Mouse (Mus musculus) urinary bladder, postnatal 4 days (tissue): ENCODE measurements around the gene Nsg1.

Experiments
- DNase-seq, 2 experiments: peaks; one replicate each; pipeline ENCODE4 v3.0.0; 2021 to 2022; ENCODE audit warnings: low spot score in 2 of 2

Gene Nsg1

GRCm38 (mm10) chr5:38159634-38160413 lies at the start of gene Nsg1:
TSS of gene Nsg1 (minus strand) at chr5:38159907.
- no peak for DNase-seq

- DNase-seq, result no peak
These were observed 49.3 kb upstream of the Nsg1 start for GRCm38 (mm10) chr5:38208985-38209384.

- DNase-seq, result no peak
These were observed 45.6 kb upstream of the Nsg1 start for GRCm38 (mm10) chr5:38205303-38205726.

DNA sequence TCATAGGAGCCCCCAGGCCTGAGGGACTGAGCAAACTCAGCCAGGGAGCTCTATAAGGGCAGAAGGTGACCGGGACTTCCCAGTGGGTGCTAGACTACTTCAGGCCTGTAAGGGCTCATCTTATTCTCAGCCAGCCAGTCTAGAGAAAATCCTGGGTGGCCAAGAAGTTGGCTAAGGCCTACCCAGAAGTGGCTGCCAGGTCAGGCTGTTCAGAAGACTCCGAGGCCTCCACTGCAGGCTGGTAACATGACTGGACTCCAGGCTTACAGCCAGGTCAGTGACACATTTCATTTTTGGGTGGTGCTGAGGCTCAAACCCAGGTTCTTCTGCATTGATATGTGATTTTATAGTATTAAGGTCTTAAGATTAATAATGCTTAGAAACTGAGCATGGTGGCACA lies 40.0 kb upstream of the Nsg1 start:
- no peak for DNase-seq

DNA sequence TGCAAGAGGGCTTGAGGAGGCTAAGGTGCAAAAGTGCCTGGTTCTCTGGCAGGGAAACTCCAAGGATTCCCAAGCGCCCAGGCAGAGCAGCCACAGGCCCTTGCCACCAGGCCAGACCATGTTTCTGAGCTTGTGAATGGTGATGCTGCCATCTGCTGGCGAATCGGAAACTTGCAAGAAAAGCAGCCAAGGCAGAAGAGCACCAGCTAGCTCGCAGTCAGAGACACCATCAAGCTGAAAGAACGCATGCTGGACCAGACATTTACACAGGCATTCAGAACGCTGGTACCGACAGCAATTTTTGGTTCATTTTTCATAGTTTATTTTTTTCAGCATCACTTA lies 37.7 kb upstream of the Nsg1 start:
- peak; percentile 61 to 82 for DNase-seq

GRCm38 (mm10) chr5:38196821-38197481 lies 37.2 kb upstream of the Nsg1 start:
- DNase-seq, result no peak

DNA sequence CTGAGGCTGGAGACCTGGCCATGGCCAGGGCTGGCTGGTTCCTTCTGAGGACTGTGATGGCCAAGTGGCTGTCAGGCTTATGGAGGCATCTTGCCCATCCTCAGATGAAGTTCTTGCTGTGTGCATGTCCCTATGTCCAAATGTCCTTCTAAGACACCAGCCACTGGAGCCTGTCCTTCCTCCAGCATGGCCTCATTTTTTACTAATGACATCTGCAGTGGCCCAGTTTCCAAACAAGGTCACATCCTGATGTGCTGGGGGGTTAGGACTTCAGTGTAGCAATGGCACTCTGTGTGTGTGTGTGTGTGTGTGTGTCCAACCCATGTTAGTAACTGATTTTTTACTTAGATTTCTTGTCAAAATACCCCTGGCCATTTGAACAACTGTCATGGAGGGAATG lies 36.2 kb upstream of the Nsg1 start:
- DNase-seq, result no peak

- DNase-seq, result no peak
These were observed 35.2 kb upstream of the Nsg1 start for GRCm38 (mm10) chr5:38194946-38195345.

- DNase-seq, result no peak
These were observed 31.2 kb upstream of the Nsg1 start for GRCm38 (mm10) chr5:38190907-38191306.

DNA sequence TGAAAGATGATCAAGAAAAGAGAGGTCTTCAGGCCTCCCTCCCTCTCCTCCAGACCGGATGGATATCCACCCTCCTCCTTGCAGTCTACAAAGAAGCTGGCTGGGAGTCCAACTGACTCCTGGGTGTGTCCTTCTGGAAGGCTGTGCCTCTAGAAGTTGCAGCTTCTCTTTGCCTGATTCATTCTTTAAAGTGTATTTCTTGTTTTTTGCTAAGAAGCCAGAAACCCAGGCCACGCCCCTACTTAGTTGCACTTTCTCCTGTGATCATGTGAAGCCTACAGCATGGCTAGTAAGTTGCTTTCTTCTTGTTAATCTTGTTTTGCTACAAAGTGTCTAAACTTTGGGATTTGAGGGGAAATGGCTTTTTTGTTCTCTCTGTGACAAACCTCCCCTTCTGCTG lies 27.3 kb upstream of the Nsg1 start:
- no peak for DNase-seq

GRCm38 (mm10) chr5:38184688-38185285 lies 25.1 kb upstream of the Nsg1 start:
- DNase-seq, result no peak

GRCm38 (mm10) chr5:38174256-38174912 lies 14.7 kb upstream of the Nsg1 start:
- DNase-seq, result no peak

DNA sequence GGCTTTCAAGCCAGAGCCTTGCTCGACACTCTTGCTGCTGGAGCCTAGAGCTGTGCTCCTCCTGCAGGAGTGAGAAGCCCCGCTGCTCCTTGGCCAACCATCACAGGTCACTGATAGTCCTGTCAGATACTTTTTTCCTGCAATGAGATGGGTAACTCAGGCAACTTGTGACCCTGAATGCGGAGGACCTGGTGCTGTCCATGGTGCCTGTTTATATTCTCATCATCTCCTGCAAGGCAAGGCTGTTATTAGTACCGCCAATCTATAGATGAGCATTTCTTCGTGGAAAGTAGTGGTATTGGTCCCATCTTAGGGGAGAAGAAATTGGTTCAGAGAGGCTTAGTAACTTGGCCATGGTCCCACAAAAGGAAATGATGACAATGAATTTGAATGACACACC lies 14.1 kb upstream of the Nsg1 start:
- no peak for DNase-seq

DNA sequence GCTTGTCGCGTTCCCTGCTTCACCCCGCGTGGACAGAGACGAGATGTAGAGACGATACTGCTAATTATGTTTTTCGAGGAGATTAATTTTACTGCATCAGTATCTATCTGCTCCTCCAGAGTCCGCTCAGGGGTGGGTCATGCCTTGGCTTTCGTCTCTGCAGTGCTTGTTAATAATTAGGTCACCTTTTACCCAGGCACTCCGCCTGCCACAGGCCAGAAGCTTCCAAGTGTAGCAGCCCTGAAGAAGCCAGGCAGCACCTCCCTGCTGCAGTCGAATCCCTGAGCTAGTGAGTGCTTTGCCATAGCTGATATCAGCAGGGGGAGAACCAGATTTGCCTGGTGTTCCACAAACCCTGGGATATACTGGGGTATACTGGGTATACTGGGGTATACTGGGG lies 8.8 kb upstream of the Nsg1 start:
- no peak for DNase-seq

GRCm38 (mm10) chr5:38158947-38159633 lies 617 bp downstream of the Nsg1 start:
- peak; percentile 35 to 66 for DNase-seq

DNA sequence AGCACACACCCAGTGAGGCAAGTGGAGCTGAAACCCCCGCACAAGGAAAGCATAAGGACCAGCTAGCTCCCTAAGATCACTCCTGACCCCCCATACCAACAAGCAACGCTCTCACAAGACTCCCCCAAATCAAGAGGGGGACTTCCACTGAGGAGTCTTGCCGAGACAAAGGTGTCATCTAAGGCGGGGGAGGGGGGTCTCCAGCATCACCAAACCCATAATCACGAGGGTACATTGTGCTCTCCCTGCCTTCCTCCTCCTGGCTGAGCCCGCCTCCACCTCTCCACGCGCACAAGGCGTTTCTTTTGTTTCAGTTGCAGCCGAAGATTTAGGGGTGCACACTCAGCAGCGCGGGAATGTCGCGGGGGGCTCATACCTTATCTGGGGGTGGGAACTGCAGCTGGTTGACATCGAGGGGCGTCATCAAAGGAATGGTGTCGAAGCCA lies 1.2 kb downstream of the Nsg1 start:
- no peak for DNase-seq

GRCm38 (mm10) chr5:38157481-38158020 lies 2.2 kb downstream of the Nsg1 start:
- no peak for DNase-seq

- DNase-seq, result no peak
These were observed 6.1 kb downstream of the Nsg1 start for GRCm38 (mm10) chr5:38153636-38154035.

GRCm38 (mm10) chr5:38152201-38153108 lies 7.3 kb downstream of the Nsg1 start:
- no peak for DNase-seq

GRCm38 (mm10) chr5:38151264-38151663 lies 8.4 kb downstream of the Nsg1 start:
- no peak for DNase-seq

DNA sequence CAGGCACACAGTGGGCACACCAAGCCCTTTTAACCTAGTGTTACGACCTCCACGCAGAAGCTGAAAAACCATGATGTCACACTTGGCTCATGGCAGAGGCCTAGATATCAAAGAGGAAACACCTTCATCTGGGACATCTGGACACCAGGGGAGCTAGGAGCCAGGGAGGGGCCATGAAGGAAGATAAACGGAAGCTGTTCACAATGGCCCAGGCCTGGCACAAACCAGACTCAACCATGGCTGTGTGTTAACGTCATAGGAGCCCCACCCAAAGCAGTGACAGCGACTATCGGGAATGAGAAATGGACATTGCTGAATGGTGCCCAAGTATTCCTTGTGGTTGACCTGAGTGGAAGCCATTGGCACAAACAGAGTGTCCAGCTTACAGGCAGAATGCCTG lies 13.2 kb downstream of the Nsg1 start:
- DNase-seq, result no peak
